Mouse (Mus musculus): Measurements from ENCODE around the gene Bhlha15.

The Bhlha15 gene

DNA sequence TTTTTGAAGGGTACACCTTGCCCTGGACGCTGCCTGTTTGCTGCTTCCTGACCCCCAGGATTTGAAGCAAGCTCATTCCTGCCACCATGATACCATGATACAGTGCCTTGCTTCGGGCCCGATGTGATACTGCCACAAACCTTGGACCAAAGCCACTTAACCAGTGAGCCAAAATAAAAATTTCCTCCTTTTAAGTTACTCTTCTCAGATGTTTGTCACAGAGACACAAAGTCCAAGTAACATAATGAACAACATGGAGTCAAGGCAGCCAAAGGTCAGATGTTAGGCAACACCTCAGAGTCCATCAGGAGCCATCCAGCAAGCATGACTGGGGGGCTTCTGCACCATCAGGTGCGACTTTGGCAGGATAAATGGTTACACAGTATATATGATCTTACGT, 42.4 kb downstream of the Bhlha15 start:
- DNase-seq: no peak

DNA sequence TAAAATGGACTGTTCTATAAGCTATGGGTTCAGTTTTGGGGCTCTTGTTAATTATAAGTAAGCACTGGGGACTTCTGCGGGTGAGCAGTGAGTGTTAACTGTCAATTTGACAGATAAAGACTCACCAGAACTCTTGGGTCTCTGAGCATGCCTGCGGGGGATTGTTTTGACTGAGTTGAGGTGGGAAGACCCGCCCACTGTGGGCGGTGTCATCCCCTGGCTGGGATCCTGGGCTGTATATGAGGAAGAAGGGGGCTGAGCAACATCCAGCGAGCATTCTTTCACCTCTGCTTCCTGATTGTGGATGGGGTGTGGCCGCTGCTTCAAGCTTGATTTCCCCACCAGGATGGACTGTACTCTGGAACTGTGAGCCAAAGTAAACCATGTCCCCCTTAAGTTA, 44.1 kb downstream of the Bhlha15 start:
- no peak for DNase-seq

DNA sequence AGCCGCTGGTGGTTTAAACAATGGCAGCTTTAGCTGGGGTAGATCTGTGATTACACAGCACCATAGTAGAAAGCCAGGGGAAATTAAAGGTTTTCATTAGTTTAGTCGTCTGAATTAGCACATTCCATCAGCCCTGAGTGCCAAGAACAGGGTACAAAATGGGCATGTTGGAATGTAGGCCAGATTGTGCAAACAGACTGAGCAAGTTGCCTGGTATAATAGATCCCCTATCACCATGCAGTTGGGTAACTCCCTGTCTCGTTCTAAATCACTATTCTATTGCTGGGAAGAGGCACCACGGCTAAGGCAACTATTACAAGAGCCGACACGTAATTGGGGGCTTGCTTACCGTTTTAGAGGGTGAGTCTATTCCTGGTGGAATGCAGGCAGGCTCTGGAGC, 44.6 kb downstream of the Bhlha15 start:
- no peak for DNase-seq

DNA sequence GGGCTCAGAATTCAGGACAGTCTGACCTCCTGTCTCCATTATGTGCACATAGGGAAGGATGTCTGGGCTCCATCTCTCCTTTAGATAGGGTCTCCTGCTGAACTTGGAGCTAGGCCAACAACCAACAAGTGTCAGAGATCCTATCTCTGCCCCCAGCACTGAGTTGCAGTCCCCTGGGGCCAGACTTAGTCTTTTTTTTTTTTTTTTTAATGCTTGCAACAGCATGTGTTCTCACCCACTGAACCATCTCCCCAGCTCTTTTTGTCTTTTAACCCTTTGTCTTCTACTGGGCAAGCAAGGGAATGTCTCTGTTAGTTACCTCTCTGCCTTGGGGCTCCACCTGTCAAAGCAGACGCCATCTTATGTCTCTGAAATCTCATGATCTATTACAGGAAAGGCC, 48.9 kb downstream of the Bhlha15 start:
- no peak for DNase-seq

All from cerebellum, postnatal 25 days (tissue).